Mouse (Mus musculus): ENCODE results near the gene Pdia6.
A peak's percentile ranks its signal among the peaks of the same experiment; 100 is the strongest.

The Pdia6 gene

DNA sequence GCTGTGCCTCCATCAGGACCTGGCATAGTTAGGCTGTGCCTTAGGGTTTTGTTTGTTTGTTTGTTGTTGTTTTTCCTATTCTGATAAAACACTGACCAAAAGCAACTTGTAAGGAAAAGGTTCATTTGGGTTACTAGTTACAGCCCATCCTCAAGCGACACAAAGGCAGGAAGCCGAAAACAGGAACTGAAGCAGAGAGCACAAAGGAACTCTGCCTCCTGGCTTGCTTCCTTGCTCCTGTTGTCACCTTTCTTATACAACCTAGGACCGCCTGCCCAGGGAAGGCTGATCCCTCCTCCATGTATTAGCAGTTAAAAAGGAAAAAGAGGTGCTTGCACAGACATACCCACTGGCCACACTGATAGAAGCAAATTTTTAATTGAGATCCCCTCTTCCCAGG is 2.5 kb upstream of the Pdia6 start:
- no peak for DNase-seq (ENCODE audit: low read depth, low spot score)

DNA sequence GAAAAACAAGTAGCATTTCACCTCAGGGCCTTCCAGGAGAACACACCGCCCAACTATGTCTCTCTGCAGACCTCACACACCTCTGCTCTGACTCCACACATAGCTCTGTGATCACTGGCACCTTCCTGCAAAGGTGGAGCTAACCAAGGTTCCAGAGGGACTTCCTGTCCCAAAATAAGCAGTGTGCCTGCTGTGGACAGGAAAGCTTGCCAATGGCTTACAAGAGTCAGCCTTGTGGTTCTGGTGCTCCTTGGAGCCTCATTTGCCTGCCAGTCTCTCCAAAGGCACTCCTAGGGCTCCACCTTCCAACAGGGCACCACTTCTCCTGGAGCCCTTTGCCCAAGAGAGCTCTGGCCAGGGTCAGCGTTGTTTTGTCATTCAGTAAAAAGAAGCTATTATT is 1.5 kb upstream of the Pdia6 start:
- no peak for DNase-seq (ENCODE audit: low read depth, low spot score)

DNA sequence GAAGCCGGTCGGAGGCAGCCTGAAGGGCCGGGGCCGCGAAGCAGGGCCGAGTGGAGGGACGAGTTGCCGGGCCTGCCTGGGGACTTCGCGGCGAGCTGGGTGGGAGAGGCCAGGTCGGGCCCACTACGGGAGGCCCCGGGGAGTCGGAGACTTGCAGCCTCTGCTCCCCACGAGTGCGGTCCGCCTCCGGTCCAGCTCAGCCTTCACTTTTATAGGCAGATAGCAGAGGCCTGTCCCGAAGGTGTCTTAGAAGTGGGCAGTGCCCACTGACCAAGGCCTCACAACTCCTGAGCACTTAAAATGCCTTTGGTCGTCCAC is 287 bp downstream of the Pdia6 start:
- DNase-seq (ENCODE audit: low read depth, low spot score), result no peak

DNA sequence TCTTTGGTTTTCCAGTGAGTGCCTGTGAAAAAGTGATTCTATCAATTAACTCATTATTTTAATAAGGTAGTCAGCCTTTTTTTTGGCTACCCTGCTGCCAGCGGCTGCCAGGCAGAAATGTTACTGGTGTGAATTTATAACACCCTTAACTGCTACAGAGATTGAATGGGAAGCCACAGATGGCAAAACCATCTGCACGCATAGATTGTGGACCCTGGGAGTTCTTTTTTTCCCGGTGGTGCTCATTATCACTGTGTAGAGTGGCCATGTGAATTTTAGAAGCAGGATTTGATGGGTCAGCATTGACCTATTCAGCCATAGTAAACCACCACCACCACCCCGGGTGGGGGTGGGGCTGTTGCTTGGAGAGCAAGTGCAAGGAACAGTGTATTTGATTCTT is 971 bp downstream of the Pdia6 start:
- peak; percentile 13 for DNase-seq (ENCODE audit: low read depth, low spot score)

DNA sequence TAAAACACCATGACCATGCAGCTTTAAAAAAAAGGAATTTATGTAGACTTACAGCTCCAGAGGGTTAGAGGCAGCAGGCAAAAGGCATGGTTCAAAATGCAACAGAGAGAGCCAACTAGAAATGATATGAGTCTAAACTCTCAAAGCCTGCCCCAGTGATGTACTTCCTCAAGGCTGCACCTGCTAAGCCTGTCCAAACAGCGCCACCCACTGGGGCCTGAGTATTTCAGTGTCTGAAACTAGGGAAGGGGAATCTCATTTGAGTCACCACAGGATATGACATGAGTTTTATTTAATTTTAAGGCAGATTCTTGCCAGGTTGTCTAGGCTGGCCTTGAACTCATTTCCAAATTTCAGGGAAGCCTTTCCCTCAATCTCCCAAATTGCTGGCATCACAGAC is 4.9 kb downstream of the Pdia6 start:
- peak; percentile 49 for DNase-seq (ENCODE audit: low read depth, low spot score)

DNA sequence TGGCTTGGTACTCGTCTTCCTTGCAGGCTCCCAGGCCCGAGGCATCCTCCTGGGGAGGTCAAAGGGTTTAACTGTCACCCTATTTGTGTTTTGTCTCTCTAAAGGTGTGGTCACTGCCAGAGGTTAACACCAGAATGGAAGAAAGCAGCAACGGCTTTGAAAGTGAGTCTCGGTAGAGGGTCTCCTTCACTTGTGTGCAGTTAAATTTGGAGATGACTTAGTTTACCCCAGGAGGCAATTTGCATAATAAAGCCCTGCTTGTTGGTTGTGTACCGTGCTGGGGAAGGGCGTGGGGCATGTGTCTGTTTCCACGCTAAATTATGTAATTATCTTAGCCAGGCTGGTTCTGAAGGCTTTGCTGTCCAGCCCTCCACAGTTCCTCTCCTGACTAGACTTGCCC is 7.5 kb downstream of the Pdia6 start:
- peak; percentile 55 for DNase-seq (ENCODE audit: low read depth, low spot score)

DNA sequence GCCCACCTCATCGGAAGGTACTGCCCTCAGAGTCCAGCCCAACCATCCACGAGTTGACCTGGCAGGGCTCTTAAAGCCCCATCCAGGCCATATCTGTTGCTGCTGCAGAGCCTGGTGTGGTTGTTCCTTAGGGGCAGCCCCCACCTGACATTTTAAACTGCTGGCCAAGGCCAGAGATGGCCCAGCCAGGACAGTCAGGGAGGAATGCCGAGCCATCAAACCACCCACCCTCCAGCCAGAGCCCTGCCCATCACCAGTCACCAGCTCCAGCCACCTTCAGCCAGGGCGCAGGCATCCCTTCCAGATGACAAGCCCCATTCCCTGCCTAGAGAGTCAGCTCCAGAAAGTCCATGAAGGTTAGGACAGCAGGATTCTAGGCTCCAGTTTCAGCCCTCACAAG is 22.2 kb downstream of the Pdia6 start:
- no peak for DNase-seq (ENCODE audit: low read depth, low spot score)

DNA sequence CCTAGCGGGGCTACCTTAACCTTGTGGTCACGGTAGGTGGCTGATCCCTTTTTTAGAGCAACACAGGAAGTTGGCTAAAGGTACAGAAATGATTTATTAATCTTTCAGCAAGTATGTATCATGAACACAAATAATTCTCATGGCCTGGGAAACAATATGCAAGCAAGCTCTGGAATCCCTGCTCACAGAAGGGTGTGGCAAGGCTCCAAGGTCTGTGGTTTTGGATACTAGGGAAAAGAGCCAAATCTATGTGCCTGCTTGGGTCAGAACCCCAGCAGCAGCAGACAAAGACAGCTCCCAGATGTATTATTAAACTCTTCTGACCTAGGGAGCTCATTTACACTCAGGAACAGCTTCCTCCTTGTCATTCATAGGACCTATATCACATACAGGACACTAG is 22.7 kb downstream of the Pdia6 start:
- DNase-seq (ENCODE audit: low read depth, low spot score), result no peak

DNA sequence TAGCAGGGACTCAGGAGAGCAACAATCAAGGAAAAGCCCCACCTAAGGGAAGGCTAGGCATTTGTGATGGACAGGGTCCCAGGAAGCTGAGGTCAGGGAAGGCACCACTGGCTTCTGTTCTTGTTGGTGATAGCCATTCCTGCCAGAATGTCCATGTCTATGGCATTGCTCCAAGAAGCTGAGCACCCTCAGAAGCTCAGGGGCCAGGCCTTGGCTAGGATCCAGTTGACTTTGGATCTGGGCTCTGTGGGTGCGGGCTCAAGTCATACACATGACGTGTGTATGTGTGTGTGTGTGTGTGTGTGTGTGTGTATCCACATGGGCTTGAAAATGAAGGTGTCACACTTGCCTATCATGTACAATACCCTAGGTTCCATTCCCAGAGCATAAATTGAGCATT is 23.6 kb downstream of the Pdia6 start:
- no peak for DNase-seq (ENCODE audit: low read depth, low spot score)

DNA sequence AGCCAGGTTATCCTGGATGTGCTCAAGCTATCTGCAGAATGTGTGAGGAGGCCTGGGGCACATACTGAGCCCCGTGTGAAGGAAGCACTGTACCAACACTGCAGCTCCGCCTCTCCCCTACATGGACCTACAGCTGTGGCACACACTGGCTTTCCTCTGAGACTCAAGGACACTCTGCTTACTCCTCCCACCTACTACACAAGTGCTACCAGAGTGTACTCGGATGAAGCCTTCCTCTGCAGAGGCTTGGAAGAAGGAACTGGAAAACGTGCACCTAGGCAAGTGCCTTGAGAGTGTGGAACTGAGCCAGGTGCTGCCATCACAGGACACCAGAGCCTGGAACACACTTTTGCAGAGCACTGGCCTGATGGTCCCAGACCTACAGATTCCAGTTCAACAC is 24.2 kb downstream of the Pdia6 start:
- DNase-seq (ENCODE audit: low read depth, low spot score), result no peak

DNA sequence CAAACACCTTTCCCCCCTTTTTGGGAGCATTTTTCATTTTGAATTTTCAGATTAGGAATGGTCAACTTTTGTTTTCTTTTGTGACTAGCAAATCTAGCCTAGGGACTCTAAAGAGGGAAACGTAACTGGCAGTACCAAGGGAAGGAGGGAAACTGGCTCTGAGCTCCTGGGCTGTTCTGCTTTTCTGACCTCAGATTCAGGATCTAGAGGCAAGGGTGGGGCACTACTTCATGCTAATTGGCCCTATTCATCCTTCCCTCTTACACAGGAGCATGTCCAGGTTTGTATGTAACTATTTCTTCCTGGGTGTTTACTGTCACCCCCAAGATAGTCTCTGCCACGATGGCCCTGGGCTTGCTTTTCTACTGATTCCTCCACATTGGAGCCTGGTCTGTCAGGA is 30.6 kb downstream of the Pdia6 start:
- DNase-seq (ENCODE audit: low read depth, low spot score), result peak; percentile 25

DNA sequence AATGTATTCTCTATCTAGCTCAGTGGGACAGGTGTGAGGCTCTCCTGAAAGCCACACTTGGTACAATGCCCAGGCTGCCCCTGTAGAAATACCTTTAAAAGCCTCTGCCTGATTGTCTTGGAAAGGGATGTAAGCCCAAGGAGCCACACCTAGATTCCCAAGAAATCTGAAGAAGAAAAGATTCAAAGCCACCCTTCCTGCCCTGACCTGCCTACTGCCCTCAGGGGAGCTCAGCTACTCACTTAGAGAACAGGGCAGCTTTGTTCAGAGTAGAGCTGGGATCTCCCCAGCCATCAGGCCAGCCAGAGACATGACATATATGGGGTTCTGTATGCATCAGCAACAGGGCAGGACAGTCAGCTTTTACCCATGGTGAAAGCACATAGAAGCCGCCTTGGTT is 33.6 kb downstream of the Pdia6 start:
- peak; percentile 30 for DNase-seq (ENCODE audit: low read depth, low spot score)

DNA sequence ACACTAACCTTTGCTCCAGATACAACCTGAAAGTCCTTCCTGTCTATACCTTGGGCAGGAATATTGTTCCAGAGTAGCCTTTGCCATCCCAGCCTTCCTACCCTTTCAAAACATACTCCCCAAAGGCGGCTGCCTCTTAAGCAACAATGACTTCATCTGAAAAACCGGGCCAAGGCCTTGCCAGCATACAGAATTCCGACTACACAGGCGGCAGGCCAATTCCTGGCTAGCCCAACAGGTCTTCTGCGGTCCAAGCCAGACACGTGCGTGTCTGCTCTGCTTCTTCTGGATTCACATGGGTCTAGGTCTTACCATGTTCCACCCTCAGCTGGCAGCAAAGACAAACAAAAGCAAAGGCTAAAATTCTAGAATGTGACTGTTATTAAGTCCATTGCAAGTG is 39.1 kb downstream of the Pdia6 start:
- DNase-seq (ENCODE audit: low read depth, low spot score), result no peak

DNA sequence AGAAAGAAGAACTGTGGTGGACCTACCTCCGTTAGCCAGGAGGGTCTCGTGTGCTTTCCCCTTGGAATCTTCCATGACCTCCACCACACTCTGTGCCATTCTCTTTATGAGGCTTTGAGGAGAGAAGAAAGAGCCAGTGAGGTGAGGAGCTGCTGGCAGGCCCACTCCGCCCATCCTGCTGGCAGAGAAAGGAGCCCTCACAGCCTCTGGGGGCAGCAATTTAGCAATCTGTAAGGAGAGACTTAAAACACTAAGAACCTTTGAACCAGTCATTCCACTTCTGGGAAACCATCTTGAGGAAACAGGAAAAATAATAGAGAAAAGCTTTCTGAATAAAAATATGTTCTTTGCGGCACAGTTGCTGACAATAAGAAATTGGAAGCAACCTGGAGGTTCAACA is 41.9 kb downstream of the Pdia6 start:
- no peak for DNase-seq (ENCODE audit: low read depth, low spot score)

DNA sequence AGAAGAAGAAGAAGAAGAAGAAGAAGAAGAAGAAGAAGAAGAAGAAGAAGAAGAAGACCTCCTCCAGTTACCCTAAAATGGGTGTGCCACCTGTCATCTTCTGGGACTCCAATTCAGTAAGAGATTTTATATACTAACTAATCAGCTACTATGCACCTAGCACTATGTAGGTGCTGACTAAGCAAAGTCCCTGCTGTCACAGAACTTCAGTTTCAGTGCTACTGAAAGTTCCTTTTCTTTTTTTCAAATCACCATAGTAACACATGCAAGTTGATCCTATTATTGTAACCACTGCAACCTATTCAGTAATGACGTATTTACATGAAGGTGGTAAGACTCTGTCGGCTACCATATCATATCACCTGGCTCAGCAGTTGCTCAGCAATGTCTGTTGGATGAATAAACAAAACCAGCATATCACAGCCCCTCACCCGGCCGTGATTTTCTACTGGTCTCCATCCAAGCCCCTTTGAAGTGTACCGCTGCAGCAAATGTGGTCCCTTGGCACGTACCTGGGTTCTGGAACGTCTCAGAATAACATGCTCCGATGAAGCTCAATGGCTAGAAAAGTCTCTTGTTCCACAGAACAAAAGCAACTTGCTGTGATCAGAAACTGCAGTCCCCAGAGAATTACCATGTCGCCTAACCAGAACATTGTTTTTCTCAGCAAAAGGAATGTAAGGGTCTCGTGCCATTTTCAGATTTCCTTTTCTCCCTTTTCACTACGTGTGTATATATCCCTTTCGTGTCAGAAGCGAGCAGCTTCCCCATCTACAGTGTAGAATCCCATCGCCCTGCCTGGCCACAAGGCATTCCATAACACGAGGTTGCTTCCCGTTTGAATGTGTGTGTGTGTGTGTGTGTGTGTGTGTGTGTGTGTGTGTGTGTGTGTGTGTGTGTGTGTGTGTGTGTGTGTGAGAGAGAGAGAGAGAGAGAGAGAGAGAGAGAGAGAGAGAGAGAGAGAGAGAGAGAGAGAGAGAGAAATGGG is 44.8 kb downstream of the Pdia6 start:
- no peak for DNase-seq (ENCODE audit: low read depth, low spot score)

DNA sequence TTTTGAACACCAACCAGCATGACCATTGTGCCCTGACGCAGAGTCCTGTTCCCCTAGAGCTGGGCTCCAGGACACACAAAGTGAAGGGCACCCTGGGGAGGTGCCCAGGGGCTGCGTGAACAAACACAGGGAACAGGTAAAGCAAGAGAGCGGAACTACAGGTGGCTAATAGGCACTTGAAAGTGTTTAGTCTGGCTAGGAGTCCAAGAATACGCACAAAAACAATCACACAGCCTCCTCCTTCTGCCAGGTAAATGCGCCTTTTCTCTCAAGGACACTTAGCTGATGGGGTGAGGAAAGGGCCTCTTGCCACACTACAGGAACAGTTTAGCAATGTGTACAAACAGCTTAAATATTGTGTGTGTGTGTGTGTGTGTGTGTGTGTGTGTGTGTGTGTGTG is 49.8 kb downstream of the Pdia6 start:
- DNase-seq (ENCODE audit: low read depth, low spot score), result no peak

DNA sequence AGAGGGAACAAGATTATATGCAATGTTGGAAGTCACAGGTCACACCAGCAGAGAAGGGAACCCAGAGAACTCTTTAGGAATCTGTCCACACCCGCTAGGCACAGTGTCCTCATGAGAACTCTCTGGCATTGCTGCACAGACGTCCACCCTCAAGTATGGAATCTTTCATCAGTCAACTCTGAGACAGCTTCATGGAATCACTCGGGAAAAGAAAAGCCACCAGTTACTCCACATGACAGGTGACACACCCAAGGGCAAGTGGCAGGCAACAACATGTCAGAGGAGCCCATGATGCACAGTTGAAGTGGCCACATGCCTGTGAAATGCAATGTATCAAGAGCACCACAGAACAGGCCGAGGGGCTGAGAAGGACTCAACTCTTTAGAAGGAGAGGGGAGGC is 51.6 kb downstream of the Pdia6 start:
- no peak for DNase-seq (ENCODE audit: low read depth, low spot score)

DNA sequence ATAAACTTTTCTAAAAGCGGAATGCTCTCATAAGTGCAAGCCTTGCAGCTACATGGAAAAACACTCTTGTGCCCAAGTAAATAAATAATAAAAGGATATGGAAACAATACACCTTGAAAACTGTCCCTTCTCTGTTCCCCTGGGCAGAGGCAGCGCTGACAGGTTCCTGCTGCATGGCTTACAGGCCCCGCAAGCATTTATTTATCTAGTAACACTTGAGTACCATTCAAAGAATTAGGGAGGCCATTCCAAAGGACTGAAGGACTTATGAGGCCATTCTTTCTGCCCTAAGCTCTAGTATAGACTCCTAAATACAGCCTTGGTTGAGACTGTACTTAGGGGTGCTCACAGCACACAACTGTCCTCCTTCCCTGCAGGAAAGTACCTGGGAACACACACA is 52.1 kb downstream of the Pdia6 start:
- no peak for DNase-seq (ENCODE audit: low read depth, low spot score)

DNA sequence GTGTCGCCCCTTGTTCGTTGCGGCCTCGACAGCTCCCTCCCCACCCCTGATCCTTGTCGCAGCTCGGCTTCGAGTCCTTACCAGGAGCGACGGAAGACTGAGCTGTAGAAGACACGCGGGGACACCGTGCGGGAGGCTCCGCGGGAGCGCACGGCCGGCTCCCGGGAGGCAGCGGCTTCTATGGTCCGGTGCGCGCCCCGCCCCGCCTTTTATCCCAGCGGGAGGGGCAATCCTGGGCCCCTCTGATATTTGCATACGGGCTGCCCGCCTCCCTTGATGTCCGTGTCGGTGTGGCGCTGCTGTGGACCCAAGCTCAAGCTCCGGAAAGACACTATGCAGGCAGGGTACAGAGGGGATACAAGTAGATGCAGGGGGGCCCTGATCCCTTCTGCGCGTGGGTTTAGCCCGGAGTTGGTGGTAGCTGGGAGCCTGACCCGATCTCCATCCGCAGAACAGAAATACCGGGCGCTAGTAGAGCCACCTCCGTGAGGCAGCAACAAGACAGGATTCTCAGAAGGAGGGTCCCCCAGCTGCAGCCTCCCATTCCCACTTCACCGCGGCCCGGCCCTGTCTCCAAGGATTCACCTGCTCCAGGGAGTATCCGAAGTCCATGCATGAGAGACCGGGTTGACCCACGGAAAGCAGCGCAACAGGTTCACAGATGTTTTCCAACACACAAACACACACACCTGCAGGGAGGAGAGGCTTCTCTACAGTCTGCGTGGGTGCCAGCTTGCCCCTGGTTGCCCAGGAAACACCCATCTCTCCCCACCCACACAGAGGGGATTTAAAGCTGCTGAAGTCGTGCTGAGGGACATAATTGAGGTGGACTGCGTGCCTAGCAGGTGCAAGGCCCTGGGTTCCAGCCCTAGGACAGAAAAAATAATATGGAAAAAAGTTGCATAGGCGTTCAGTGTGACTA is 58.5 kb downstream of the Pdia6 start:
- peak; percentile 7 for DNase-seq (ENCODE audit: low read depth, low spot score)

DNA sequence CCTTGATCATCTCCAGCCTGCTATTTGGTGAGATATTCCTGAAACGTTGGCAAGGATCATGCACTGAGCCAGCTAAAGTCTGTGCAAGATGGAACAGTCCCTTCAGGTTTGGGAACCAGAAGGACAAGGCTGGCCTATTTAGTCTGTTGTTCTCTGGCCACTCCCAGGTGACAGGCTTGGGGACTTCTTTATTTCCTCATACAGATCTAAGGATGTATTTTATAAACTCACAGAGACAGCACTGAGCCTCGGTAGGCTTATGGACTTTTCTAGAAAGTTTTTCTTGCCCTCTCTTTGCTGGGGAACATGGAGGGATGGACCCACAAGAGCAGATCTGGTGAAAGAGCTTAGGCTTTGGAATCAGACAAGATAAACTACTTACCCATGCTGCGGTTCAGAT is 62.9 kb downstream of the Pdia6 start, which contains the start of gene Atp6v1c2:
TSS of gene Atp6v1c2 (minus strand) at position 101 of the 400 bp plus-strand sequence.
- no peak for DNase-seq (ENCODE audit: low read depth, low spot score)

DNA sequence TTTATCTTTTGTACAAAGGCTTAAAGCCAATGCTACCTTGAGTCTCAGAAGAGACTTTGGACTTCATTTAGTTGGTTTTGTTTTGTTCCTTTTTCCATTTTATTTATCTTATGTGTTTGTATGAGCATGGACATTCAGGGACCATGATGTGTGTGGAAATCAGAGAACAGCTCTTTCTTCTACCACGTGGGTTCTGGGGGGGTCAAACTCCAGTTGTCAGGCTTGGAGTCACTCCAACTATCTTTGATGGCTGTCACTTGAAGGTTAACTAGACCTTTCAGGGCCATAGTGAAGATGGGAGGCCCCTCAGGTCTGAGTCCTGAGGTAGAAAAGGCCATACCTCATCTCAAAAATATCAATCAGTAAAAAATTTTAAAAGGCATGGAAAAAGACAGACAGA is 67.1 kb downstream of the Pdia6 start:
- DNase-seq (ENCODE audit: low read depth, low spot score), result no peak

All from ES-CJ7 (cell line).